Mouse (Mus musculus) gastrocnemius, postnatal 36 days (tissue): Measurements from ENCODE around the gene Ckmt2. TPM values are rescaled to one million over a fixed set of nuclear protein-coding genes. Genes with fewer than 3 reads are reported as not detected.

ENCODE experiments used
- DNase-seq, 2 experiments: peaks; one replicate each; pipeline ENCODE4 v3.0.0; 2022
- intact Hi-C: fragments of 180-260 bp; cut with DNase I; formaldehyde crosslinking; loops from one replicate; pipeline ENCODE4 v1.15.1; 2025
- long read RNA-seq, 2 experiments: library from polyadenylated mRNA; stranded (forward); transcript quantifications; one replicate each; pipeline ENCODE4 v2.0.0; 2021
- total RNA-seq, 2 experiments: library from RNA; stranded (reverse); gene quantifications; 2 replicates each; pipeline ENCODE4 v1.2.3; 2021

Gene Ckmt2
- total RNA-seq, result 1,000 to 10,000 TPM; 1,250 to 1,613 TPM
- long read RNA-seq, experiment 1, transcript Ckmt2-201 (10 exons, 1,486 nt), result major isoform, 2,149 of 2,385 reads
- long read RNA-seq, experiment 1, partial matches to known transcripts, result 183 of 2,385 reads
- long read RNA-seq, experiment 1, other reads (novel, unspliced or antisense), result 53 of 2,385 reads
- long read RNA-seq, experiment 2, transcript Ckmt2-201 (10 exons, 1,486 nt), result major isoform, 2,121 of 2,289 reads
- long read RNA-seq, experiment 2, partial matches to known transcripts, result 126 of 2,289 reads
- long read RNA-seq, experiment 2, other reads (novel, unspliced or antisense), result 42 of 2,289 reads

GRCm38 (mm10) chr13:91876741-91877349 lies at the start of gene Ckmt2:
Gene Ckmt2 (minus strand): TSS chr13:91876885.
- intact Hi-C loops, result loop anchor here (5.0 kb wide), 1 partner anchor 70 kb away; the partner anchor contains the start of gene Zcchc9
- DNase-seq, result peak; percentile 46 to 54

DNA sequence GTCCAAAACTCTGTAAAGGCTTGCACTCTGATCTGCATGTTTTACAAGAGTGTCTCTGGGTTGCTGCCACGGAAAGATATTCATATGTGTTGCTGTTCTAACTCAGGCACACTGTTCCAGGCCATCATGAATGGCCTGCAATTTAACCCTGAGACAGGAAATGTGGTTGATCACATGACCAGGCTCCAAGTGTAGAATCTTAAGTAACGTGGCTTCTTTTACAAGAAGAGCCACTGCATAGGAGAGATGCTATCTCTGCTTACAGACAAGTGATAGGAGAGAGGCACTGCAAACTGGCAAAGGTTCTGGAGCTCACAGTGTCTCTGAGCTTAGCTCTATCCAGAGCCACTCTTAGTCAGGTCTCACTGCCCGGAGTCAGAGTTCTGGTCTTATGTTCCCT lies 44.3 kb upstream of the Ckmt2 start:
- intact Hi-C loops, result no loop called here

GRCm38 (mm10) chr13:91918764-91919163 lies 42.1 kb upstream of the Ckmt2 start:
- intact Hi-C loops, result no loop called here
- no peak for DNase-seq

More for the DNA sequence above, 44.3 kb upstream of the Ckmt2 start:
- DNase-seq, result no peak

GRCm38 (mm10) chr13:91917835-91918234 lies 41.1 kb upstream of the Ckmt2 start:
- intact Hi-C loops, result no loop called here
- DNase-seq, result no peak

DNA sequence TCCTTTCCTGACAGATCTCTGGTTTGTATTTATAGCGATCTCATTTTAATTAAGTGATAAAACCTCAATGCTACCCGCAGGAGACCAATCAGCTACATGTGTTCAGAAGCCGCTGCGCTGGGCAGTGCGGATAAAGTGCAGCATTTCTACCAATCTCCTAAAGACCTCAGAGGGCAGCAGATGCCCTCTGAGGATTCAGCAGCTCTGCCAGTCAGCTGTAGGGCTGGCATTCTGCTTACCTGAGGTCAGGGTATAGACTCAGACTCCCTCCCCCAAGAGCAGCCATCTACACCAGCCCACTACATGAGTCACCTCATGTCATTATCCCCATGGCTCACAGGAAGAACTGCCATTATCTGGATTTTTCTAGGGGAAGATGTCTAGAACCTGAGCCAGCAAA lies 39.6 kb upstream of the Ckmt2 start:
- no peak for DNase-seq
- intact Hi-C loops, result no loop called here

- intact Hi-C loops, result no loop called here
These were observed 39.0 kb upstream of the Ckmt2 start for GRCm38 (mm10) chr13:91915582-91916239.

GRCm38 (mm10) chr13:91915192-91915581 lies 38.5 kb upstream of the Ckmt2 start:
- intact Hi-C loops, result no loop called here
- DNase-seq, result no peak

More at GRCm38 (mm10) chr13:91915582-91916239, 39.0 kb upstream of the Ckmt2 start:
- DNase-seq, result no peak

DNA sequence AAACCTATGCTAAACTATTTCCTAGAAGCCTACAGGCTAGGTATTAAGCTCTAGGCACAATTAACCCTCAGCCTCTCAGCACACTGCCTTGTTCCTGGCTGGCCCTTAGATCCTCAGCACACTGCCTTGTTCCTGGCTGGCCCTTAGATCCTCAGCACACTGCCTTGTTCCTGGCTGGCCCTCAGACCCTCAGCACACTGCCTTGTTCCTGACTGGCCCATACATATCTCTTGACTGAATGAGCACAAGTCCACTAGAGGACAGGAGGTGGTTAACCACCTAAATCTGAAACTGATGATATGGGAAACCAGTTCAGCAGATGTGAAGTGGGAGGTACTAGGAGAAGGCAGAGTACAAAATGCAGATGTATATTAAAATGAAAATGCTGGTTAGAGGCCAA lies 35.0 kb upstream of the Ckmt2 start:
- intact Hi-C loops, result no loop called here
- DNase-seq, result no peak

- intact Hi-C loops, result no loop called here
- DNase-seq, result no peak
These were observed 34.5 kb upstream of the Ckmt2 start for GRCm38 (mm10) chr13:91911211-91911610.

DNA sequence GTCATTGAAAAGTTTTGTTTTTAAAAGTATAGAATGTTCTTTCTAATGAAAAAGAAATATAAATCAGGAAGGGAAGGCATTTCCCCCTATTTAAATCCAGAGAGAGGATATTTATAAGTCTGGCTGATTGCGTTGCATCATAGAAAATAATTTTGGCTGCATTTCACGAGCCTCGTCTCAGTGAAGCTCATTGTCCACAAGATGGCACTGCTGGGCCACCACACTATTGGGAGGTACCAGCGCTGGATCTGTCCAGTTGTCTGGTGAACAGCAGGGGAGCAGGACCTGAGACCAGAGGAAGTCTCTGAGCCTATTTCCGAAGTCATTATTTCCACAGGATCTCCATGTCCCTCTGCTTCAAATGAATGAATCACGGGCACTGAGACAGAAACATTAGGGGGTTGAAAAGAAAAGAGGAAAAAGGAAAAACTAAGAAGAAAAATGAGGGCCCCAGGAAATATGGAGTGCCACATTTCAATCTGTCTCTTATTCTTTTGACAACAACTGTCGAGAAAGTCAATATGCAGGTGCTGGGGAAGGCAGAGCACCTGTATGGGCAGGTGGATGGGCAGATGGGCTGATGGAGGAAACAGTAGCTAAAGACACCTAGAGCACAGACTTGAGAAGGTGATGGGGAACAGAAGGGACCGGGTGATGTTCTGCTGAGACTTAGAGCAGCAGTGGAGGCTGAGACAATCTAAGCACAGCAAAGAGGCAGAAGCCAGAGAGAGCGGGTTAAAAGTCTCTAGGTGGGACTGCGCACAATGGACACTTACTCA lies 31.7 kb upstream of the Ckmt2 start:
- intact Hi-C loops, result loop anchor here (5.0 kb wide), 1 partner anchor 429 kb away; no protein-coding TSS in a partner anchor
- DNase-seq, result peak; percentile 45 to 66

DNA sequence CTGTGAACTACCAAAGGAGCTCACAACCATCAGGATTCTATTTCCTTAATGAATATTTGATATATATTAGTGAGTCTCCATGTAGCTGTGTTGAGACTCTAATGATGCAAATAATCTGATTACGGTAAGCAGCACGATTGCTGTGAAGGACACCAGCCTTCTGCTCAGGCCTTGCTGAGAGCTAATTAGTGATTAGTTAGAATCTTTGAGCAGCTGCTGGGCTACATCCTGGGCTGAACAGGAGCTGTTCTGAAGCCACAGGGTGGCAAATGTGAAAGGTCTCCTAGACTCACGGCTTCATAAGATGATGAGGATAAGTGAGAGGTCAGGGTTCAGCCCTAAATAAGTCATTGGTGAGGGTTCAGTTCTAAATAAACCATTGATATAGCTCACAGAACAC lies 29.7 kb upstream of the Ckmt2 start:
- intact Hi-C loops, result loop anchor here (5.0 kb wide), 1 partner anchor 431 kb away; no protein-coding TSS in a partner anchor
- no peak for DNase-seq

GRCm38 (mm10) chr13:91896476-91896875 lies 19.8 kb upstream of the Ckmt2 start:
- intact Hi-C loops, result no loop called here
- DNase-seq, result no peak

- intact Hi-C loops, result no loop called here
- no peak for DNase-seq
These were observed 16.4 kb upstream of the Ckmt2 start for GRCm38 (mm10) chr13:91893132-91893531.

- no peak for DNase-seq
- intact Hi-C loops, result no loop called here
These were observed 13.4 kb upstream of the Ckmt2 start for GRCm38 (mm10) chr13:91890031-91890619.

DNA sequence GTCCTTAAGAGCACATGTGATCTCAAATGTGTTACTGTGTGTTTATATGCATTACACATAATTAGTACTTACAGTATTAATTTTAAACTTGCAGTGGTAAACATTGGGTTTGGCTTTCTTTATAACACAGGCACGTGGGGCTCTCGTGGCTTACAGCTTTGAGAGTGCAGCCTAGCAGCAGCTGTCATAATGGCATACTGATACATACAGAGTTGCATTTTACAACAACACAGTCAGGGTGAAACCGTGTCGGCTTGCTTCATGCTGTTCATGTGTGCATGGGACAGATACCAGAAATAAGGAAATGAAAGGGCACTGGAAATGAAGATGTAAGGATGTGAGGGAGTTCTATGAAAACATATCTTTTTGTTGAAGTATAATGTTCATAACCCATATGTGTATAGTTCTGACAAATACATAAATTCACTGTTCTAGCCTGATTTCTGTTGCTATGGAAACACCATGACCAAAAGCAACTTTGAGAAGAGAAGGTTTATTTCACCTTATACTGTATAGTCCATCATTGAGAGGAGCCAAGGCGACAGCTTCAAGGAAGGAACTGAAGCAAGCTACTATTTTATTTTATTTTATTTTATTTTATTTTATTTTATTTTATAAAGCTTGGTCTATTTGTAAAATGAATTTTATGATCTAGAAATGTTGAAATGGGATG lies 8.2 kb upstream of the Ckmt2 start:
- DNase-seq, result no peak
- intact Hi-C loops, result no loop called here

- intact Hi-C loops, result no loop called here
- DNase-seq, result no peak
These were observed 5.3 kb upstream of the Ckmt2 start for GRCm38 (mm10) chr13:91881837-91882480.

DNA sequence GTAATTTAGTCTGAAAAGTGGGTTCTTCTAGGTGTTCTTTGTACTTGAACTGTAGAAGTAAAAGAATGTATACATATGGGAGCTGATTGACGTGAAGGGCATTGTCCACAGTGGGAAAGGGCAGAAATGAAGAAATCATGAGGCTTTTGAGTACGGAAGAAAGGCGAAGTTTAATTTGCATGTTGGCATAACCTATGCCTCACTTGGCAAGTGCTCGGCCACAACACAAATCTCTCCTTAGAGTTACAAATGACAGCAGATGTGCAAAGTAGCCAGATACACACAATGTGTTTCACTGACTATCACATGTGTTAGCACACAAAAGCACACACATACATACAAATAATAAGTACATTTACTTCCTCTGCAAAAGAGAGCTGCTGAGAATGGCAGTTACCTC lies 3.6 kb upstream of the Ckmt2 start:
- no peak for DNase-seq
- intact Hi-C loops, result no loop called here

- no peak for DNase-seq
- intact Hi-C loops, result loop anchor here (5.0 kb wide), 1 partner anchor 71 kb away; the partner anchor contains the start of gene Zcchc9
These were observed 1.3 kb upstream of the Ckmt2 start for GRCm38 (mm10) chr13:91877996-91878395.

DNA sequence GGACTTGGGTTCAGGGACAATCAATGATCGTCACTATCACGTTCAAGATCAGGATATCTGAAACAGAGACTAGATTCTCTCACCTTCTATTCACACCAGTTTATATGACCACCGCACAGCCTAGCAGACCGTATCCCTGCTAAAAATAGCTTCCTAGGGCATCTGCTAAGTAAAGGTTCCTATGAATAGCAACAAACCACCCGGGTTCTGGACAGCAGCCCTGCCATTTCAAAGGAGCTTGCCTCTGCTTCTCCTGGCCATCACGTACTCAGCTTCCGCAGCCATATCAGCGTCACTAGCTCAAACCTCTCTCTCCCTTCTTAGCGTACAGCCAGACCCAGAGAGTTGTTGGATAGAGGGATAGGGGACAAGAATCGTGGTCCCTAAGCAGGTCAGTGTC lies 665 bp upstream of the Ckmt2 start:
- intact Hi-C loops, result loop anchor here (5.0 kb wide), 1 partner anchor 70 kb away; the partner anchor contains the start of gene Zcchc9
- DNase-seq, result peak; percentile 34 to 43
